Mouse (Mus musculus) liver, adult 2 months (tissue): ENCODE measurements around the gene Arpc2.

Experiments
- CTCF ChIP-seq: fragments of 200-500 bp; IDR thresholded peaks from 2 replicates; pipeline ENCODE4 v1.5.1; 2011; ENCODE audit warnings: low read depth, low read length, control low read depth
- POLR2A ChIP-seq: fragments of 200-500 bp; IDR thresholded peaks from 2 replicates; pipeline ENCODE4 v1.6.1; 2011; ENCODE audit warnings: low read length, control low read depth; ENCODE audit not compliant: insufficient read depth; ENCODE audit errors: extremely low read depth

GRCm38 (mm10) chr1:74278538-74278937 is 42.7 kb downstream of the Arpc2 start, which contains the start of gene Gpbar1:
- TF ChIP-seq CTCF, result no peak
- TF ChIP-seq POLR2A, result no peak
